Mouse (Mus musculus) cerebellum, adult 2 months (tissue): ENCODE results near the gene Mcpt8. TPM values are rescaled to one million over a fixed set of nuclear protein-coding genes. Genes with fewer than 3 reads are reported as not detected.
"Not testable (repeated sequence)": the region's sequence is repeated elsewhere in the genome, so short reads cannot be mapped to it uniquely, and the experiment has no call there.

ENCODE experiments used
- DNase-seq, 2 experiments: peaks; one replicate each; pipeline ENCODE4 v3.0.0; 2021
- H3K27ac ChIP-seq: fragments of 200-500 bp; 2 replicates; pipeline ENCODE4 v1.5.1; 2012; ENCODE audit warnings: low read length, control low read depth, inconsistent platforms; ENCODE audit not compliant: insufficient read depth
- H3K27me3 ChIP-seq: fragments of 200-500 bp; 2 replicates; pipeline ENCODE4 v1.6.1; 2012; ENCODE audit warnings: inconsistent platforms, mild to moderate bottlenecking, low read length, moderate library complexity; ENCODE audit not compliant: control insufficient read depth, insufficient read depth
- H3K4me1 ChIP-seq: fragments of 200-500 bp; 2 replicates; pipeline ENCODE4 v1.6.1; 2011; ENCODE audit warnings: low read length; ENCODE audit not compliant: control insufficient read depth, insufficient read depth
- H3K4me3 ChIP-seq: fragments of 200-500 bp; replicated peaks from 2 replicates; pipeline ENCODE3; 2011; ENCODE audit warnings: mild to moderate bottlenecking, low read depth, low read length, control low read depth; ENCODE audit not compliant: insufficient read depth
- CTCF ChIP-seq: fragments of 200-500 bp; IDR thresholded peaks from 2 replicates; pipeline ENCODE4 v1.5.1; 2011; ENCODE audit warnings: low read depth, mild to moderate bottlenecking, control low read depth, low read length, moderate library complexity, borderline replicate concordance; ENCODE audit not compliant: insufficient read depth
- POLR2A ChIP-seq: fragments of 200-500 bp; IDR thresholded peaks from 2 replicates; pipeline ENCODE4 v1.6.1; 2011; ENCODE audit warnings: low read length, control low read depth, borderline replicate concordance; ENCODE audit not compliant: insufficient read depth
- WGBS: fragments of 180-500 bp; shearing (Covaris S2); methylation state at CpG from one replicate; pipeline ENCODE4 v1.1.7; 2018; 5-methylcytosine and 5-hydroxymethylcytosine counted together
- polyA plus RNA-seq: library from polyadenylated mRNA; depleted of rRNA; stranded (reverse); fragments of >200 nt; gene quantifications from 2 replicates; pipeline ENCODE4 v1.2.3, GENCODE M21; 2012; rRNA removed

Mcpt8 gene
- polyA plus RNA-seq, 1 experiment: not detected

GRCm38 (mm10) chr14:56057722-56058121, 27.4 kb downstream of the Mcpt8 start:
- Histone ChIP-seq H3K27ac (no peak overlapping the region), H3K27me3 (no peaks in the 10 kb centered on the region), H3K4me3 (no peak overlapping the region), H3K4me1 (no peaks in the 10 kb centered on the region)
- TF ChIP-seq POLR2A: no peak
- no peak for TF ChIP-seq CTCF
- no peak for DNase-seq
- WGBS: 75% methylated on average over 4 of the region's 4 CpGs

GRCm38 (mm10) chr14:56055408-56055807, 29.7 kb downstream of the Mcpt8 start:
- no peak for DNase-seq
- Histone ChIP-seq H3K27me3 (no peaks in the 10 kb centered on the region), H3K4me1 (no peaks in the 10 kb centered on the region), H3K4me3 (no peak overlapping the region), H3K27ac (no peak overlapping the region)
- TF ChIP-seq POLR2A: no peak
- 78% methylated on average over 3 of the region's 3 CpGs for WGBS

- 89% methylated on average over 1 of the region's 1 CpGs for WGBS
- DNase-seq, H3K4me3 ChIP-seq, H3K27ac ChIP-seq, H3K27me3 ChIP-seq, H3K4me1 ChIP-seq: not testable (repeated sequence)
Observed at GRCm38 (mm10) chr14:56041792-56042191, 43.3 kb downstream of the Mcpt8 start, which contains the start of gene Mcpt2. Mcpt2 (plus strand) TSS chr14:56042041.

GRCm38 (mm10) chr14:56034433-56034832, 50.6 kb downstream of the Mcpt8 start:
- H3K4me1 ChIP-seq: no peaks in the 10 kb centered on the region
- no peaks in the 10 kb centered on the region for H3K27me3 ChIP-seq
- 79% methylated on average over 2 of the region's 2 CpGs for WGBS
- H3K4me3 ChIP-seq: no peak overlapping the region
- TF ChIP-seq CTCF (no peak), POLR2A (no peak)
- no peak for DNase-seq
- H3K27ac ChIP-seq: no peak overlapping the region

Other genes with a start within 250 kb of the Mcpt8 start
- gene Nynrin, start 231.3 kb downstream of the Mcpt8 start, polyA plus RNA-seq: 4.5 and 4.8 TPM in 2 replicates
- gene Cbln3, start 200.9 kb downstream of the Mcpt8 start, polyA plus RNA-seq: 534 and 635 TPM in 2 replicates
- gene Khnyn, start 200.3 kb downstream of the Mcpt8 start, polyA plus RNA-seq: 47.4 and 52.8 TPM in 2 replicates
- 214 and 218 TPM in 2 replicates for gene Sdr39u1, start 185.0 kb downstream of the Mcpt8 start, polyA plus RNA-seq
- not detected in 2 replicates for gene Cma1, start 140.6 kb downstream of the Mcpt8 start, polyA plus RNA-seq
- gene Cma2, start 134.3 kb downstream of the Mcpt8 start, polyA plus RNA-seq: not detected in 2 replicates
- not detected in 2 replicates for gene Mcpt1, start 67.3 kb downstream of the Mcpt8 start, polyA plus RNA-seq
- gene Mcpt9, start 54.8 kb downstream of the Mcpt8 start, polyA plus RNA-seq: not detected in 2 replicates
- gene Mcpt2, start 43.2 kb downstream of the Mcpt8 start, polyA plus RNA-seq: not detected in 2 replicates
- gene Mcpt4, start 23.0 kb downstream of the Mcpt8 start, polyA plus RNA-seq: 0.13 TPM in 1 of 2 replicates, not detected in the other
- not detected in 2 replicates for gene Ctsg, start 17.3 kb upstream of the Mcpt8 start, polyA plus RNA-seq
- gene Gzme, start 35.4 kb upstream of the Mcpt8 start, polyA plus RNA-seq: not detected in 2 replicates
- gene Gzmd, start 47.3 kb upstream of the Mcpt8 start, polyA plus RNA-seq: not detected in 2 replicates
- gene Gzmg, start 74.3 kb upstream of the Mcpt8 start, polyA plus RNA-seq: not detected in 2 replicates
- not detected in 2 replicates for gene Gzmn, start 89.3 kb upstream of the Mcpt8 start, polyA plus RNA-seq
- not detected in 2 replicates for gene Gzmf, start 126.1 kb upstream of the Mcpt8 start, polyA plus RNA-seq
- not detected in 2 replicates for gene Gzmc, start 149.4 kb upstream of the Mcpt8 start, polyA plus RNA-seq
- gene Gzmb, start 177.0 kb upstream of the Mcpt8 start, polyA plus RNA-seq: 0.14 TPM in 1 of 2 replicates, not detected in the other